Mouse (Mus musculus) spleen, adult 2 months (tissue): ENCODE data around the gene Klf16. TPM values are rescaled to one million over a fixed set of nuclear protein-coding genes. Genes with fewer than 3 reads are reported as not detected.
A peak's percentile ranks its signal among the peaks of the same experiment; 100 is the strongest.

ENCODE experiments used
- DNase-seq, 2 experiments: peaks; one replicate each; pipeline versions ENCODE4 v3.0.0 to v3.0.0-alpha.2; 2012 to 2021; ENCODE audit warnings: low spot score in 2 of 2, low read depth in 1 of 2
- H3K27ac ChIP-seq: fragments of 200-500 bp; 2 replicates; pipeline ENCODE4 v1.5.1; 2012; ENCODE audit warnings: low read length, inconsistent platforms; ENCODE audit not compliant: insufficient read depth
- H3K27me3 ChIP-seq: fragments of 200-500 bp; 2 replicates; pipeline ENCODE4 v1.6.1; 2012; ENCODE audit warnings: mild to moderate bottlenecking, moderate library complexity, low read length, inconsistent platforms; ENCODE audit not compliant: control insufficient read depth, insufficient read depth
- H3K36me3 ChIP-seq: fragments of 200-500 bp; 2 replicates; pipeline ENCODE4 v1.6.1; 2012; ENCODE audit warnings: mild to moderate bottlenecking, low read length, inconsistent platforms; ENCODE audit not compliant: control insufficient read depth, insufficient read depth
- H3K4me1 ChIP-seq: fragments of 200-500 bp; 2 replicates; pipeline ENCODE4 v1.6.1; 2011; ENCODE audit warnings: inconsistent platforms; ENCODE audit not compliant: control insufficient read depth, insufficient read depth, insufficient read length
- H3K4me3 ChIP-seq: fragments of 200-500 bp; 2 replicates; pipeline ENCODE4 v1.5.1; 2011; ENCODE audit warnings: mild to moderate bottlenecking, inconsistent platforms; ENCODE audit not compliant: insufficient read depth, insufficient read length; ENCODE audit errors: extremely low read depth
- CTCF ChIP-seq: fragments of 200-500 bp; IDR thresholded peaks from 2 replicates; pipeline ENCODE4 v1.5.1; 2011; ENCODE audit warnings: mild to moderate bottlenecking, inconsistent platforms; ENCODE audit not compliant: insufficient read depth, insufficient read length, insufficient replicate concordance; ENCODE audit errors: extremely low read depth
- POLR2A ChIP-seq: fragments of 200-500 bp; IDR thresholded peaks from 2 replicates; pipeline ENCODE4 v1.6.1; 2011; ENCODE audit warnings: low read depth, low read length, inconsistent platforms
- WGBS: fragments of 180-500 bp; shearing (Covaris S2); methylation state at CpG from one replicate; pipeline ENCODE4 v1.1.7; 2018; 5-methylcytosine and 5-hydroxymethylcytosine counted together
- polyA plus RNA-seq: library from polyadenylated mRNA; depleted of rRNA; stranded (reverse); fragments of >200 nt; gene quantifications from 2 replicates; pipeline ENCODE4 v1.2.3, GENCODE M21; 2012

Gene Klf16
- polyA plus RNA-seq, 1 experiment: 27.9 TPM

- H3K36me3 ChIP-seq: no peaks in the 10 kb centered on the region
- no peaks in the 10 kb centered on the region for H3K27me3 ChIP-seq
- WGBS: 70% methylated on average over 4 of the region's 4 CpGs
- H3K4me1 ChIP-seq: no peaks in the 10 kb centered on the region
- TF ChIP-seq CTCF (no peak), POLR2A (no peak)
- DNase-seq: no peak
- no peak overlapping the region for H3K27ac ChIP-seq
- no peak overlapping the region for H3K4me3 ChIP-seq
These were observed 19.2 kb upstream of the Klf16 start for GRCm38 (mm10) chr10:80596318-80596717.

GRCm38 (mm10) chr10:80589879-80590854 lies 13.0 kb upstream of the Klf16 start, which contains the start of gene Abhd17a:
Gene Abhd17a (minus strand): TSS chr10:80590341.
- peak within 1 kb of the TSS; percentile 84 for H3K27ac ChIP-seq
- no peaks in the 10 kb centered on the region for H3K27me3 ChIP-seq
- peak; percentile 94 to 97 for DNase-seq
- under 1% methylated on average over 72 of the region's 73 CpGs for WGBS
- TF ChIP-seq CTCF: no peak
- TF ChIP-seq POLR2A: peak; percentile 82
- H3K4me3 ChIP-seq: peak within 1 kb of the TSS; percentile 76
- H3K4me1 ChIP-seq: peaks cover 26% of the 10 kb centered on the region
- peaks cover 12% of the 10 kb centered on the region for H3K36me3 ChIP-seq

- TF ChIP-seq CTCF (no peak), POLR2A (no peak)
- peak overlapping the region; percentile 84 for H3K27ac ChIP-seq
- no peaks in the 10 kb centered on the region for H3K27me3 ChIP-seq
- peaks cover 26% of the 10 kb centered on the region for H3K4me1 ChIP-seq
- peak overlapping the region; percentile 76 for H3K4me3 ChIP-seq
- DNase-seq: peak in 1 of 2 experiments; percentile 80
- H3K36me3 ChIP-seq: peaks cover 12% of the 10 kb centered on the region
- WGBS: 4% methylated on average over 12 of the region's 12 CpGs
These were observed 12.2 kb upstream of the Klf16 start for GRCm38 (mm10) chr10:80589127-80589878.

- DNase-seq: no peak
- WGBS: 32% methylated on average over 4 of the region's 4 CpGs
- Histone ChIP-seq H3K27me3 (no peaks in the 10 kb centered on the region), H3K36me3 (peaks cover 19% of the 10 kb centered on the region), H3K4me1 (peaks cover 26% of the 10 kb centered on the region), H3K4me3 (no peak overlapping the region), H3K27ac (peak overlapping the region; percentile 45)
- TF ChIP-seq CTCF (no peak), POLR2A (no peak)
These were observed 10.2 kb upstream of the Klf16 start for GRCm38 (mm10) chr10:80587305-80587657.

- H3K27ac ChIP-seq: peak overlapping the region; percentile 45
- H3K27me3 ChIP-seq: no peaks in the 10 kb centered on the region
- 91% methylated on average over 41 of the region's 51 CpGs for WGBS
- TF ChIP-seq POLR2A (no peak), CTCF (no peak)
- DNase-seq: no peak
- H3K36me3 ChIP-seq: peaks cover 19% of the 10 kb centered on the region
- peaks cover 26% of the 10 kb centered on the region for H3K4me1 ChIP-seq
- H3K4me3 ChIP-seq: no peak overlapping the region
These were observed 9.5 kb upstream of the Klf16 start for GRCm38 (mm10) chr10:80586407-80587304.

- no peak for TF ChIP-seq CTCF
- TF ChIP-seq POLR2A: no peak
- Histone ChIP-seq H3K4me3 (no peak overlapping the region), H3K36me3 (peaks cover 19% of the 10 kb centered on the region), H3K27me3 (no peaks in the 10 kb centered on the region), H3K4me1 (peaks cover 26% of the 10 kb centered on the region), H3K27ac (no peak overlapping the region)
- WGBS: 90% methylated on average over 8 of the region's 8 CpGs
- no peak for DNase-seq
These were observed 8.5 kb upstream of the Klf16 start for GRCm38 (mm10) chr10:80585581-80585980.
